Mouse (Mus musculus) inflammation-experienced regulatory T-cells, adult 16 weeks (primary cell): Measurements from ENCODE around the gene Oxsm. TPM values are rescaled to one million over a fixed set of nuclear protein-coding genes. Genes with fewer than 3 reads are reported as not detected.

Experiments used
- polyA plus RNA-seq: library from polyadenylated mRNA; unstranded; fragments of 100-300 nt; shearing (Covaris generic); gene quantifications from one replicate; pipeline ENCODE4 v1.2.1, GENCODE M21; 2017

Gene Oxsm
- polyA plus RNA-seq, result 8.5 TPM

GRCm38 (mm10) chr14:16249171-16249874, at the start of gene Oxsm, which contains the start of gene Ngly1:
TSS of gene Oxsm (minus strand) at chr14:16249808.
TSS of gene Ngly1 (plus strand) at chr14:16249280.

Other genes starting within 250 kb of the Oxsm start
- 76.8 TPM for gene Ngly1, start 528 bp downstream of the Oxsm start, polyA plus RNA-seq
- gene Top2b, start 115.4 kb upstream of the Oxsm start, polyA plus RNA-seq, result 41.0 TPM